Mouse (Mus musculus) lung, adult 2 months (tissue): ENCODE data around the gene Rnf180. TPM values are rescaled to one million over a fixed set of nuclear protein-coding genes. Genes with fewer than 3 reads are reported as not detected.
"Not testable (repeated sequence)": the region's sequence is repeated elsewhere in the genome, so short reads cannot be mapped to it uniquely, and the experiment has no call there.

Experiments used
- DNase-seq: peaks from one replicate; pipeline ENCODE4 v3.0.0; 2022
- H3K4me1 ChIP-seq: fragments of 200-500 bp; 2 replicates; pipeline ENCODE4 v1.6.1; 2011; ENCODE audit warnings: low read length; ENCODE audit not compliant: control insufficient read depth, insufficient read depth
- H3K4me3 ChIP-seq: fragments of 200-500 bp; replicated peaks from 2 replicates; pipeline ENCODE3; 2011; ENCODE audit warnings: low read depth, mild to moderate bottlenecking, control low read depth, low read length; ENCODE audit errors: extremely low read depth
- CTCF ChIP-seq: fragments of 200-500 bp; IDR thresholded peaks from 2 replicates; pipeline ENCODE4 v1.5.1; 2011; ENCODE audit warnings: mild to moderate bottlenecking, low read length, control low read depth; ENCODE audit not compliant: insufficient read depth
- POLR2A ChIP-seq: fragments of 200-500 bp; IDR thresholded peaks from 2 replicates; pipeline ENCODE4 v1.6.1; 2011; ENCODE audit warnings: low read depth, mild to moderate bottlenecking, control low read depth, low read length, borderline replicate concordance; ENCODE audit errors: extremely low read depth
- WGBS: fragments of 180-500 bp; shearing (Covaris S2); methylation state at CpG from one replicate; pipeline ENCODE4 v1.1.7; 2018; 5-methylcytosine and 5-hydroxymethylcytosine counted together
- polyA plus RNA-seq: library from polyadenylated mRNA; depleted of rRNA; stranded (reverse); fragments of >200 nt; gene quantifications from 2 replicates; pipeline ENCODE4 v1.2.3, GENCODE M21; 2012; rRNA removed

Gene Rnf180
- polyA plus RNA-seq = 1.7 and 1.9 TPM in 2 replicates

DNA sequence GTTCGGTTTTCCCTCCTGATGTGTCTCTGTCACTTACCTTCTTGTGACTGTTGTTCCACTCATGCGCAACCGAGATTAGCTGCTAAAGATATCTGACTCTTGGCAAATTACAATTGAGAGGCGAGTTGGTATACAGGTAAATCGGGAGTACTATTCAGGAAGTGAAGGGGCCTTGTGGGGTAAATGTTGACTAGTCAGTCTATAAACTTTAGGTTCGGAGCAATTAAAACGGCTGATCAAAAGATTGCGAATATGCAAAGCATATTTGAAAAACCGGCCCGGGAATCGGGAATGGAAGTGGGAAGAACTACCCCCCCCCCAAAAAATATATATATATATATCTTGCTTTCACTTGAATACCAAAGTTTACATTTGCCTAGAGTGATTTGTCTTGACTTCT is at the start of gene Rnf180:
TSS of gene Rnf180 (minus strand) at position 101 of the 400 bp plus-strand sequence.
- 52% methylated on average over 11 of the region's 11 CpGs for WGBS
- Histone ChIP-seq H3K4me1 (no peaks in the 10 kb centered on the region), H3K4me3 (peak within 1 kb of the TSS; percentile 36)
- TF ChIP-seq CTCF (no peak), POLR2A (no peak)
- no peak for DNase-seq

DNA sequence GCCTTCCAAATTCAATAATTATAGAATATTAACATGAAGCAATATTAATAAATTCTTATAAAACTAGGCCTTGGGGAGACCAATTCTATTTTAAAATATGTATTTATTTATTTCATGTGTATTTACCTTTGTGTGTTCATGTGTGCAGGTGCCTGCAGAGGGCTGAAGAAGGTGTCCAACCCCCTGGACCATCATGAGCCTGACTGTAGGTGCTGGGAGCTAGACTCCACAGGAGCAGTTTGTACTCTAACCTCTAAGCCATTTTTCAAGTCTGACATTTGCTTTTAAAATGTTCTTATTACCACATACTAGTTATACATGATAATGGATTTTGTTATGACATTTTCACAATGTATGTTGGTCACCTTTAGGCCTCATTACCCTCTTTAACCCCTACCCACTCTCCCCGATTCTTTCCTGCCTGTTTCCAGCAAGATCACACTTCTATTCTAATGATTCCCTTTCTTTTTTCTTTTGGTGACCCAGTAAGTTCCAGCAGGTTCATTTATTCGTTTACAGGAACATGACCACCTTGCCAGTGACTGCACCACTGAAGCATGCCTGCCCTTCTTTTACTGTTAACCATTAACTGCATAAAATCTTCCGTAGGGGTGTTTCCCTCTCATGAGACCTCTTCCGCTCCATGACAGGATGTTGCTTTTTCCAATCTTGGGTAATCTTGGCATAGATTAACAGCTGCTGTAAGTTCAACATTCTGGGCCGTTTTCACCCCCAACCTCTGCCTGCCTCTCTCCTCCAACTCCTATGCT is 36.8 kb upstream of the Rnf180 start:
- Histone ChIP-seq H3K4me1 (no peaks in the 10 kb centered on the region), H3K4me3 (no peak overlapping the region)
- no peak for DNase-seq
- WGBS = 41% methylated on average over 5 of the region's 5 CpGs
- no peak for TF ChIP-seq CTCF
- TF ChIP-seq POLR2A = no peak

DNA sequence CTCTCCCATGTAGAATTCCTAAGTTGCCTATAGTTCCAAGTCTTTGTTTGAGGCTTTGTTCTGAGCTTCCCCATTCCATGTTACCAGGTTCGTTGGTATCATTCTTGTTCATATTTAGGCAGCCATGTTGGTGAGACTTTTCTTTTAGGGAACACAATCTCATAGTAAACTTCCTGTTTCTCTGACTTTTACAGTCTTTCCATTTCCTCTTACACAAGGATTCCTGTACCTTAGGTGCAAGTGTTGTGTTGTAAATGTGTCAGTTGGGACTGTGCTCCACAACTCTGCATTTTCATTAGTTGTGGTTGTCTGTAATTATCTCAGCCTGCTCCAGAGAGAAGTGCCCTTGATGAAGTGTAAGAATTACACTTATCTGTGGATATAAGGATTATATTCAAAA is 32.3 kb upstream of the Rnf180 start:
- Histone ChIP-seq H3K4me1 (no peaks in the 10 kb centered on the region), H3K4me3 (no peak overlapping the region)
- TF ChIP-seq POLR2A (no peak), CTCF (no peak)
- 40% methylated on average over 1 of the region's 1 CpGs for WGBS
- DNase-seq = no peak

DNA sequence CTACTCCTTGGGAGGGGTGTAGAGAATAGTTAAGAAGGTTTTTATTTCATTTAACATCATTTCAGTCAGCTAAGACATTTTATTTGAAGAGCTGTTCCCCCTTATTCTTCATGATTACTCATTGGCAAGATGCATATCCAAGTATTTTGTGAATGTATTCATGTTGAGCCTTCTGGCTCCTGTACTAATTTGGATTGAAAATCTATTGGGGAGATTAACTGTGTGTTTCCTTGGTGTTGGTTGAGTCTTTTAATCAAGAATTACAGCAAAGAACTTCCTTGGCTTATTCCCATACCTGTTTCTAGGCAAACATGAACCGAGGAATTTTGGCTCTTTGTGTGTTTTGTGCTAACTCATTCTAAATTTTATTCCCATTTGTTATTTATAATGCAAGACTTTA is 22.3 kb upstream of the Rnf180 start:
- Histone ChIP-seq H3K4me1 (no peaks in the 10 kb centered on the region), H3K4me3 (no peak overlapping the region)
- TF ChIP-seq POLR2A = no peak
- no peak for TF ChIP-seq CTCF
- WGBS = 74% methylated on average over 1 of the region's 1 CpGs
- DNase-seq = no peak

DNA sequence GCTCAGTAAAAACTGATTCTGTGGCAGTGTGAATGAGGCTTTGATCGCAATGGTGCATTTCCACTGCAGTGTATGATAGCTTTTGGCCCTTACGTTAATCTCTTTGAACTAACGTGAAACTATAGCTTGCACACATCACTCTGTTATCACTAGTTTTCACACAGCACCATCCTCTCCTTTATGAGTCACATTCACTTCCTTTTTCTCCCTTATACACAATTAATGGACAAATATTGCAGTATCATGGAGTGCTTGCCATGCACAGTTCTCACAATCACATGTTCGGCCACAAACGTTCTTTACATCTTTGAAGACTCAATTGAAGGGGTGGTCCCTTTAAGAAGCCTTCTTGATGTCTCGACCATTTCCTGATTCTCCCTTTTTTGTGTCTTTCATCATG is 21.4 kb upstream of the Rnf180 start:
- Histone ChIP-seq H3K4me3 (no peak overlapping the region), H3K4me1 (no peaks in the 10 kb centered on the region)
- DNase-seq = no peak
- 59% methylated on average over 6 of the region's 6 CpGs for WGBS
- TF ChIP-seq POLR2A = no peak
- no peak for TF ChIP-seq CTCF

DNA sequence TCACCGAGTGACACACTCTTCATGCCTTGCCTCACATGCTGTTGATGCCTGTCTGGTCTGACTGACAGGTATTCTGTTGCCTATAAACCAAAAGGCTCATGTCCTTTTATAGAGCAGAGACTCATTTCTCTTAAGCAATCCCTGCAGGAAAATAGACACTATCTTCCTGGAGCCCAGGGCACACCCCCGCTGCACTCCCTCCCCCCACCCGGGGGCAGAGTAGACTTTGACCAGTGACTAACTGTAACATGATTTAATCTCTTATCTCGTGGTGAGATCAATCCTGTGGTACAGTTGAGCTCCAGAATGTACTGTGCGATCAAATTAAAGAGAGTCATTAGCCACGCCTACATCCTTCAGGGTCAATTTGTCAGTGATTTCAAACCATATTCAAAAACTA is 18.1 kb upstream of the Rnf180 start:
- 78% methylated on average over 6 of the region's 6 CpGs for WGBS
- Histone ChIP-seq H3K4me3 (no peak overlapping the region), H3K4me1 (no peaks in the 10 kb centered on the region)
- DNase-seq = no peak
- no peak for TF ChIP-seq POLR2A
- no peak for TF ChIP-seq CTCF

DNA sequence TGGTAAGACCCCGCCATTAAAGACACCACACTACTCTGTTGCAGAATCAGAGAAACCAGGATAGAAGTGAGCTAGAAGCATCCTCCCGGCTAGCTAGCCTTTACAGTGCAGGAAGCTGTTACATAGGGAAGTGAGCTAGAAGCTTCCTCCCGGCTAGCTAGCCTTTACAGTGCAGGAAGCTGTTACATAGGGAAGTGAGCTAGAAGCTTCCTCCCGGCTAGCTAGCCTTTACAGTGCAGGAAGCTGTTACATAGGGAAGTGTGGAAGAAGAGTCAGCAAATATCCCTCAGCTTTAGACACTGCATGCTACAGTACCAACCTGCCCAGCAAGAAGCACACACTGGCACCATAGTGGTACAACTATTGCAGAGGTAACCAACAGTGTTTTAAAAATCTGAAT is 15.9 kb upstream of the Rnf180 start:
- 48% methylated on average over 4 of the region's 4 CpGs for WGBS
- not testable (repeated sequence) for DNase-seq, H3K4me1 ChIP-seq, H3K4me3 ChIP-seq

DNA sequence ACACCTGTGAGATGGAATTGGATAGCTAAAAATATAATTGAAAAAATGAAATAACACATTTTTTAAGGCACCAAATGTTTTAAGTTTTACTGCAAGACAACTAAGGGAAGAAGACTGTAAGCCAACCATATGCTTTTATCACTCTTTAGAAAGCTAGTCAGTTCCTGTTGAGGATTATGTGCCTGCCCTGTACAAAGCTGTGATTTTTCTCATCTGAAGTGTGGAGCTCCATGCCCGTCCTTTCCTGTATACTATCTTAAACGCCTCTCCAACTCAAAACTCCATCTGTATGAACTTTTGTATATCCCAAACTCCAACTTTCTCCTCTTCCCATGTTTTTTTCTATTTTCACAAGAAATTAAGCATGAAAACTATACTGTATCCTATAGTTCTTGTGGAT is 10.9 kb upstream of the Rnf180 start:
- no peak for TF ChIP-seq CTCF
- TF ChIP-seq POLR2A = no peak
- H3K4me3 ChIP-seq = no peak overlapping the region
- H3K4me1 ChIP-seq = no peaks in the 10 kb centered on the region
- 75% methylated on average over 2 of the region's 2 CpGs for WGBS
- no peak for DNase-seq

DNA sequence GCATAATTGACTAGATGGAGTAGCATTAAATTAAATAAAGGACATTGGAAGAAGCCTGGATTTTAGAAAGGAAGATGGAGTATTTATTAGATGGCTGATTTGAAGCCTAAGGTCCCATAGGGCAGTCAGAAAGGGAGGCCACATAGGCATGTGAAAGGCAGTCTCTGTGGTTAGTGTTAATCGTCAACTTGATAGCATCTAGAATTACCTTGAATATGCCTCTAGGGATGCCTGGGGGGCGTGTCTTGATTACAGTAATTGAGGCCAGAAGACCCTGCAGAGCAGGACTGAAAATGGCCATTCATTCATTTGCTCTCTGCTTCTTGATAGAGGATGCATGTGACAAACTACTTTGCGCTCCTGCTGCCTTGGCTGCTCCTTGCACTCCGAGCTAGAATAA is 9.4 kb upstream of the Rnf180 start:
- Histone ChIP-seq H3K4me3 (no peak overlapping the region), H3K4me1 (no peaks in the 10 kb centered on the region)
- DNase-seq = no peak
- WGBS = 72% methylated on average over 4 of the region's 4 CpGs
- TF ChIP-seq POLR2A = no peak
- TF ChIP-seq CTCF = no peak

DNA sequence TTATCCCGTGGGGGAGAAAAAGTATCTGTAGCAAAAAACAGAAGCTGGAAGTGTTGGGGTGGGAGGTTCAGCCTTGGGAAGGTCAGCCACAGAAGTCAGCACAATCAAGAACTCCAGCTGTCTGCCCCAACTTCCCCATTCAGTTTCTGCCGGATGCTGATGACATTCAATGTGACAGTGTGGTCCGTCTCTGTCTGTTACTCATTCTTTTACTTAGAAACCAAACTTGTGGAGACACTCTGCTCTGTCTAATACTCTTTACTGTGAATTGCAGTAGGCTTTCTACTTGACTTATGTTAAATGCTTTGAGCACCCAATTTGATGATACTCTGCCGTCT is 5.4 kb upstream of the Rnf180 start:
- no peak for DNase-seq
- Histone ChIP-seq H3K4me1 (no peaks in the 10 kb centered on the region), H3K4me3 (no peak overlapping the region)
- WGBS = 44% methylated on average over 4 of the region's 4 CpGs
- TF ChIP-seq CTCF = no peak
